Mouse (Mus musculus) heart, postnatal 14 days (tissue): ENCODE results near the gene Nnat. TPM values are rescaled to one million over a fixed set of nuclear protein-coding genes. Genes with fewer than 3 reads are reported as not detected.

Source experiments
- DNase-seq, 2 experiments: peaks; one replicate each; pipeline ENCODE4 v3.0.0; 2021 to 2022
- intact Hi-C: fragments of 180-260 bp; cut with DNase I; formaldehyde crosslinking; loops from one replicate; pipeline ENCODE4 v1.15.1; 2025
- total RNA-seq, 2 experiments: library from RNA; stranded (reverse); gene quantifications; 2 replicates each; pipeline ENCODE4 v1.2.3; 2021

Nnat gene
- total RNA-seq, 2 experiments from 2014 or later, result 3.6 to 7.5 TPM

- intact Hi-C loops, result no loop called here
- no peak for DNase-seq
Measured at GRCm38 (mm10) chr2:157546686-157547085, 13.2 kb upstream of the Nnat start.

- no peak for DNase-seq
- intact Hi-C loops, result no loop called here
Measured at GRCm38 (mm10) chr2:157550292-157550691, 9.6 kb upstream of the Nnat start.

DNA sequence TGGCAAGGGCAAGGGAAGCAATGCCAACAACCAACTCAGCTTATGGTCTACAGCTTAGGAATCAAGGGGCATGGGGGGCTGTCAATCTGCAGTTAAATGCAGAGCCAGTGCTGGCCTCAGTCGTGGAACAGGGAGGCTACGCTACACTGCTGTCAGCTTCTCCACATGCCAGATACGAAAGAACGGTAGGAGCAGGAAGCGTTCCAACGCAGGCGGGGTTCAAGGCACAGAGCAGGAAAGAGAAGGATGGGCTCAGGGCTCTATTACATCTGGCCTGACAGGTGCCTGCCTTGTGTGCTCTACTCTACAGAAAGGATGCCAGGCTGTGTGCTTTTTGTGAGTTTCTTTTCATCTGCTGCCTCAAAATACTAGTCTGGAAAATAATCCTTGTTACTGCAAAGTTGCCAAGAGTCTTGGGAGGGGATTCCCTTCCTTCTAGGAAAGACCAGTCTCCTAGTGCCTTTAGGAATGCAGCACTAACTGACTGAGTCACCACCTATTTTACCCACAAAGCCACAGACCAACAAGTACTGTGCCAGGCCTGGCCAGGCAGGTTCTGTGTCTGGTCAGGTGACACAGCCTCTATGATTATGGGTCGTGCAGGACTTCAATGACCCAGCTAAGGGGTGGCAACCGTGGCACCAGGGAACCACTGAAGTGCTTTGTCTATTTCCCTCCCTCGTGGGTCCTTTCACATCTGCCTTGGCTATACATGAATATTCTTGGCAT, 7.6 kb upstream of the Nnat start:
- DNase-seq, result no peak
- intact Hi-C loops, result no loop called here

- intact Hi-C loops, result no loop called here
- DNase-seq, result no peak
Measured at GRCm38 (mm10) chr2:157556074-157556698, 3.7 kb upstream of the Nnat start.

DNA sequence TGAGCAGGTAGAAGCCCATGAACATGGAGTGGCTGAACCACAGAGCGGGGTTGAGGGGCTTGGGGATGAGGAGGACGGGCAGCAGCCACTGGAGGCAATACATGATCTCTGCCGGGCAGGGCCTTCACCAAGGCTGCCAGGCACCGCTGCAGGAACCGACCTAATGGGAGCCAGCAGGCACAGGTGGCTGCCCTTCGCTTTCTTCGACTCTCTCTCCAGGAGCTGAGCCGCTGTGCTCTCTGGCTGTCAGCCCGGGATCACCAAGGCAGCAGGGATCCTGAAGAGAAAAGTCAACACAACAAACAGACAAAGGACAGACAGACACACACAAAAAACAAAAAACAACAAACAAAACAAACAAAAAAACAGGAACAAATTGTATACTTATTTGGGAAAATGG, 1.8 kb upstream of the Nnat start:
- intact Hi-C loops, result no loop called here
- no peak for DNase-seq

DNA sequence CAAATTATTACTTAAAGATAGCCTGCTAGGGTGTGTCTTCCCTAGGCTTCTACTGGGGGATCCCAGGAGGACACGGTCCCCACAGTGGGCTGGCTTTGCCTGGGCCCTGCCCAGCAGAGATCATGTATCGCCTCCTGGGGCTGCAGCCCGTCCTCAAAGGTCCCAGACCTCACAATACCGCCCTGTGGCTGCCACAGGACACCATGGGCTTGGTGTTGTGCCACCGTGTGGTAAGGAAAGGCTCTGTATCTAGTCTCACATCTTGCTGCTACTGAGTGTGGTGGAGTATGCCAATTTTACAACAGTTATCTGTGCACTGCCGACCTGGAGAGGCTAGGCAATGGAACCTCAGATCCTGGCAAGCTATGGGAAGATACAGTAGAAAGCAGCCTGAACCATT, 1.4 kb upstream of the Nnat start:
- intact Hi-C loops, result no loop called here
- no peak for DNase-seq

GRCm38 (mm10) chr2:157559440-157559839, 438 bp upstream of the Nnat start:
- intact Hi-C loops, result no loop called here
- no peak for DNase-seq

GRCm38 (mm10) chr2:157560302-157560701, 424 bp downstream of the Nnat start:
- no peak for DNase-seq
- intact Hi-C loops, result no loop called here

DNA sequence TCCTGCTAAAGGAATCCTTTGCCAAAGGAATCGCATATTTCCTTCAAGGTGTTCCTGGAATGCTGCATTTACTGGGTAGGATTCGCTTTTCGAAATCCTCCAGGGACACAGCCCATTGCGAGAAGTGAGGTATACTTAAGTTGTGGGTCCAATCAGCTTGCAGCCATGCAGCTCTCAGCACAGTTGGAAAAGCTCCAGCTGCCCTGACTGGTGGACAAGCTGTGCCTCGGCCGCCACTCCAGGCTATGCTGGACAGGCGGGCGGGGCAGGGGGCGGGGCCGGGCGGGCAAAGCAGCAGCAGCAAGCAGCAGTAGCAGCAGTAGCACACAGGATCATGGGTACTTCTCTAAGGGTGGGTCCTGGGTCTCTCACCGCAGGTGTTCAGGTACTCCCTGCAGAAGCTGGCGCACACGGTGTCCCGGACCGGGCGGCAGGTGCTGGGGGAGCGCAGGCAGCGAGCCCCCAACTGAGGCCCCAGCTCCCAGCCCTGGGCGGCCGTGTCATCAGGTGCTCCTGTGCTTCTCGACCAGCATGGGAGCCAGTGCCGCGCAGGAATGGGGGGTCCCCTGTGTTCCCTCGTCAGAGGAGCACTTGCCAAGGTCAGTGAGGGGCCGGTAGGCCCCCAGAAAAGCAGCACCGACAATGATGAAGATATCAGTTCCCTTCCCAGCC, 1.4 kb downstream of the Nnat start:
- intact Hi-C loops, result no loop called here
- DNase-seq, result peak; percentile 83 to 90

GRCm38 (mm10) chr2:157563031-157563430, 3.2 kb downstream of the Nnat start:
- intact Hi-C loops, result no loop called here
- DNase-seq, result no peak

GRCm38 (mm10) chr2:157564723-157565122, 4.8 kb downstream of the Nnat start:
- no peak for DNase-seq
- intact Hi-C loops, result no loop called here

DNA sequence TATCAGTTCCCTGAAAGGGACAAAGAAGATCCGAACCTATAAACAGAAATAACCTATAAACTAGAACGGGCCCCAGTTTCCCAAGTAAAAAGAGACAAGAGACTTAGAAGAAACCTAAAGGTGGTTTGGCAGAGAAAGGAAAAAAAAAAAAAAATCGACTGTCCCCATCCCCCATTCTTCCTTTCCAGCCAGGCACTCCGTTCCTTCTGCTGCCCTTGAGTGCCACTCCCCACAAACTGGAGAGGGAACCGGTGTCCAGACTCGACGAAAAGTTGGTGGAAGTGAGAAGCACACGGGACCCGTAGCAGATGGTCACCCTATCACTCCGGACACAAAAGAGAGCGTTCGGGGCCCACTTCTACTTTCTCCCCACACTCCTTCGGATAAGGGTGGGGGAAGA, 5.6 kb downstream of the Nnat start:
- peak in 1 of 2 experiments; percentile 24 for DNase-seq
- intact Hi-C loops, result no loop called here

DNA sequence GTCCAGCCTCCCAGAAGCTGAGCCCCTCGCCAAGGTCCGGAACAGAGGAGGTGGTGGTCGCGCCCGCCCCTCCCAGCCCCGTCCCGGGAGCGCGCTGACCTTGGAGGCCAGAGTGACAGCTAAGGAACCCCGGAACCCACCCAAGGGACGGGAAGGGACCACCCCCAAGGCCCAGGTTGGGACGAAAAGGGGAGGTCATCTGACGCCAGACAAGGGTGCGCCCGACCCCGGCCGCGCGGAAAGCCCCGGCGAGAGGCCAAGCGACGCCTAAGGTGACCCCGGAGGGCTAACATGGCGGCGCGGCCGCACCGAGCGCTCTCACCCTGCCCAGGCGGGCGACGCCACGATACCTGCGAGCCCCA, 6.0 kb downstream of the Nnat start:
- intact Hi-C loops, result no loop called here
- DNase-seq, result no peak

- intact Hi-C loops, result no loop called here
- DNase-seq, result peak; percentile 85 to 90
Measured at GRCm38 (mm10) chr2:157566260-157566952, 6.5 kb downstream of the Nnat start.

GRCm38 (mm10) chr2:157567235-157567961, 7.5 kb downstream of the Nnat start:
- intact Hi-C loops, result no loop called here

DNA sequence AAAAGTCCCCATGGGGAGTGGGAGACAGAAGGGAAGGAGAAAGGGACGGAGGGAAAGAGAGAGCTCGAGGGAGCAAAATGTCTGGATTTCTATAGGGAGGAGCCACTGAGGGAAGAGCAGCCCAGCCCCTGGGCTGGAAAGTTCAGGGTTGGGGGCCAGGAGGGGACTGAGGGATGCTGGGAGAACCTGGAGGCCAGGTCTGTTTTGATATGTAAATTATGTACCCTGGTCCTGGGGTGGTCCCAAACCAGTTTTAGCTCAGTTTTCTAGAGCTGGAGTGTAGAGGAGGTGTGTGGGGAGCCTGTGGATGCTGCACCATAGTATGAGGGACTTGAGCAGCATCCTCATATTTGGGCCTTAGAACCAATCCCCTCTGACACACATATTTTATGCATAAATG, 9.0 kb downstream of the Nnat start:
- DNase-seq, result no peak
- intact Hi-C loops, result no loop called here

More at GRCm38 (mm10) chr2:157567235-157567961, 7.5 kb downstream of the Nnat start:
- DNase-seq, result no peak

DNA sequence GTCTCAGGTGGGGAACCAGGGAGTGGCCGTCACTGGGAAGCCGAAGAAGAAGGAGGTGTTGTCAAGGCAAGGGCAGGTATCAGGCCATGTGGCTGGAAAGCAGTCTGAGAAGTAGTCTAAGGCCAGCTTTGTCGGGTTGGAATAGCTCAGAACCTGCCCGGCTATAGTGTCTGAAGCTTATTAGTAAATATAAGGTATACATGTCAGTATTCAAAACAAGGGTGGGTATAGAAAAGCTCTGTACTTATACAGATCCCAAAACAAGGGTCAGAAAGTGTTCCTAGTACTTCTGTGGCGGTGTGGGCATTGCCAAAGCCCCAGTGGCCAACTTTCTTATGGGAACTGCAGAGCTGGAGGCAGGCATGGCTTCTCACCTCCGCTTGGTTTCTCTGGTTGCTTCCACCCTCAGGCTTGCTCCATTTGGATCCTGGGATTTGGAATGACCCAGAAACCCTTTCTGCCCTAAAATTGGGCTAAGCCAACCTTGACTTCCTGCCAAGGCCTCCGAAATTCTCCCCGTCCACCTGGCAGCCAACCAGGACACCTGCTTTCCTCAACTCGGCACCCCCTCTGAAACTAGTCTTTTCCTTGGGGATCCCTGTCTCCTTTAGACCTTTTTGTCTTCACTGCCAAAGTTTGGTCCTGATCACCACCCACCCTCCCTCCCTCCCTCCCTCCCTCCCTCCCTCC, 10.1 kb downstream of the Nnat start:
- intact Hi-C loops, result loop anchor here (2.0 kb wide), 1 partner anchor 277 kb away; no protein-coding TSS in a partner anchor
- no peak for DNase-seq

DNA sequence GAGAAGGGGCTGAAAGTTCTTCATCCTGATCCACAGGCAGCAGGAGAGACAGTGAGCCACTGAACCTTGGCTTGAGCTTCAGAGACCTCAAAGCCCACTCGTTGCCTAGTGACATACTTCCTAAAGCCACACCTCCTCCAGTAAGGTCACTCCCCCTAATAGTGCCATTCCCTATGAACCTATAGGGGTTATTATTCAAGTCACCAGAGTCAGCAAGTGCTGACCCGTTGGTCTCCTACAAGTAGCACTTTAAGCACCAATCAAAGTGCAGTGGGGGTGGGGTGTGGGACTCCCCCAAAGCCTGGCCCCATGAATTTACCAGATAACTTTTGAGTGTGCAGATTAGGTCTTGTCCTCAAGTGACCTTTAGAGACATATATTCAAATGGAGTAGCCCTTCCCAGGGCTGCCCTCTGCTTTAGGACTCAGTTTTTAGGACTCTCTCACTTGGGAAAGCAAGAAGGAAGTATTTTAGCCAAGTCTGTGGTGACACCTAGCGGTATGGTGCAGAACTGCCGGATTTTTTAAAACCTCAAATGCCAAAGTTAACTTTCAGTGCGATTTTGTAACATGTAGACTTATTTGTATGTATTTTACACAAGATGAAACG, 11.4 kb downstream of the Nnat start, which contains the start of gene Blcap:
Blcap (minus strand) TSS at position 51 of the 609 bp plus-strand sequence.
- peak; percentile 36 to 66 for DNase-seq
- intact Hi-C loops, result loop anchor here (1.0 to 2.0 kb wide), 4 partner anchors 91 to 279 kb away; no protein-coding TSS in a partner anchor

GRCm38 (mm10) chr2:157572786-157573185, 12.9 kb downstream of the Nnat start:
- intact Hi-C loops, result no loop called here

More at GRCm38 (mm10) chr2:157572786-157573185, 12.9 kb downstream of the Nnat start:
- DNase-seq, result no peak
